Mouse (Mus musculus): ENCODE measurements around the gene Abcd2. TPM values are rescaled to one million over a fixed set of nuclear protein-coding genes. Genes with fewer than 3 reads are reported as not detected.

Abcd2 gene
- polyA plus RNA-seq, 1 experiment: 0.06 TPM

DNA sequence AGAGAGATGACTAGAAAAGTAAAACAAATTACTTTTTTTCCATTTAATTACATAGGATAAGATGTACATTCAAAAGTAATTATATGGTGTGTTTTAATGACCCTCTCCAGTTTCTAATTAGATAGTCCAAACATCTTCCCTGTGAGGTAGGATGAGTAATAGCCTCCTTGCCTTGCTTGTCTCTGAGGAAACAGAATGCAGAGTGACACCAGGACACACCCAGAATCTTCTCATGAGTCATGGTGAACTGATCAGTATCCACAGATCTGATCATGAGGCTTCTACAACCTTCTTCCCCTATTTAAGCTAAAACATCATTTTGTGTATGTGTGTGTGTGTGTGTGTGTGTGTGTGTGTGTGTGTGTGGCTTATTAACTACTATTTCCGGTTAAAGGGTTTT, 87.3 kb downstream of the Abcd2 start:
- no peaks in the 10 kb centered on the region for H3K36me3 ChIP-seq (ENCODE audit: control insufficient read depth, insufficient read depth, low read length)
- no peak overlapping the region for H3K4me3 ChIP-seq (ENCODE audit: low read depth, low read length)
- no peak overlapping the region for H3K27ac ChIP-seq (ENCODE audit: insufficient read depth, low read depth, low read length)
- no peaks in the 10 kb centered on the region for H3K4me1 ChIP-seq (ENCODE audit: control insufficient read depth, insufficient read depth, insufficient read length, low read length)
- no peaks in the 10 kb centered on the region for H3K27me3 ChIP-seq (ENCODE audit: control insufficient read depth, insufficient read depth, low read length)
- TF ChIP-seq POLR2A (IDR thresholded peaks at IDR 0.05; ENCODE audit: low read depth, low read length): no peak
- WGBS: 66% methylated on average over 1 of the region's 1 CpGs

DNA sequence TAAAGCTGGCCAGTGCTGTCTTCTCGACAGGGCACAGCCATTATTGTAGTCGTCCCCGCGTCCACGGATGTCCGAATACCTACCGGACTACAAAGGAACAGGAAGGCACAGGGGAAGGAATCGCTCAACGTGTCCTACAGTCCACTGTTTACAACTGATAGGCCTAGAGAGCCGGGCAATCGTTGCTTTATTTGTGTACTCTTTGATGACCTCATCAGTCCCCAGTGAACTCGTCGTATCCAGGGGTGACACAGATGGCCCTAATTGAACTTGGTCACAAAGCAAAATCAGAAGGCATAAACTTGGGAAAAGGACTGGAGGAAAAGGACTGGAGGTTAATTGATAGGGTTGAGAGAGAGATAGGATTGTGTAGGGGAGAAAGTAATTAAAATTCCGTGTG, 87.8 kb downstream of the Abcd2 start:
- Histone ChIP-seq H3K27me3 (ENCODE audit: control insufficient read depth, insufficient read depth, low read length) (no peaks in the 10 kb centered on the region), H3K27ac (ENCODE audit: insufficient read depth, low read depth, low read length) (no peak overlapping the region), H3K36me3 (ENCODE audit: control insufficient read depth, insufficient read depth, low read length) (no peaks in the 10 kb centered on the region), H3K4me3 (ENCODE audit: low read depth, low read length) (no peak overlapping the region), H3K4me1 (ENCODE audit: control insufficient read depth, insufficient read depth, insufficient read length, low read length) (no peaks in the 10 kb centered on the region)
- WGBS: 42% methylated on average over 14 of the region's 14 CpGs
- TF ChIP-seq CTCF (IDR thresholded peaks at IDR 0.05; ENCODE audit: extremely low read depth, insufficient read length, insufficient replicate concordance, low read depth, low read length): no peak
- no peak for TF ChIP-seq POLR2A (IDR thresholded peaks at IDR 0.05; ENCODE audit: low read depth, low read length)

DNA sequence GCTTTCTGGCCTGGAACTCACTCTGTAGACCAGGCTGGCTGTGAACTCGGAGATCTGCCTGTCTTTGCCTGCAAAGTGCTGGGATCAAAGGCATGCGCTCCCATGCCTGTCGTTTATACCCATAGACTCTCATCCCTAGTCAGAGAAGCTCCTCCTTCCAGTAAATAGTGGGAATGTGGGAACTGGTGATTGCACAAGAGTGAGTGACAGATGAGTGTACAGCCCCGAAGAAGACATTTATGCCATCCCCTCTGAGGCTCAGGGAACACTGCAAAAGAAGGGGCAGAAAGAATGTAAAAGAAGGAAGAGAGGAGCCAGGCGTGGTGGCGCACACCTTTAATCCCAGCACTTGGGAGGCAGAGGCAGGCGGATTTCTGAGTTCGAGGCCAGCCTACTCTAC, 88.3 kb downstream of the Abcd2 start:
- no peak for TF ChIP-seq POLR2A (IDR thresholded peaks at IDR 0.05; ENCODE audit: low read depth, low read length)
- no peaks in the 10 kb centered on the region for H3K27me3 ChIP-seq (ENCODE audit: control insufficient read depth, insufficient read depth, low read length)
- H3K36me3 ChIP-seq (ENCODE audit: control insufficient read depth, insufficient read depth, low read length): no peaks in the 10 kb centered on the region
- WGBS: 87% methylated on average over 8 of the region's 8 CpGs
- no peak overlapping the region for H3K27ac ChIP-seq (ENCODE audit: insufficient read depth, low read depth, low read length)
- no peak overlapping the region for H3K4me3 ChIP-seq (ENCODE audit: low read depth, low read length)
- H3K4me1 ChIP-seq (ENCODE audit: control insufficient read depth, insufficient read depth, insufficient read length, low read length): no peaks in the 10 kb centered on the region

DNA sequence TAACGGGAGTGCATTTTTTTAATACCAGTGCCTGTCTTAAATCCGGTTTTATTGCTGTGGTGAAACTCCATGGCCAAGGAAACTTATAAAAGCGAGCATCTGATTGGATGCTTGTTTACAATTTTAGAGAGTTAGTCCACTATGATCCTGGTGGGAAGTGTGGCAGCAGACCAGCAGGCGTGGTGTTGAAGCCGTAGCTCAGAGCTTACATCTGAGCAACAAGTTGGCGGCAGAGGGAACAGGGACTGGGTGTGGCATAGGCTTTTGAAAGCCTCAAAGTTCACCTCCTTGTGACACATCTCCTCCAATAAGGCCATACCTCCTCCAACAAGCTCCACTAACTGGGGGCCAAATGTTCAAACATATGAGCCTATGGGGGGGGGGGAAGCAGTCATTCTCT, 95.0 kb downstream of the Abcd2 start:
- Histone ChIP-seq H3K4me1 (ENCODE audit: control insufficient read depth, insufficient read depth, insufficient read length, low read length) (no peaks in the 10 kb centered on the region), H3K27me3 (ENCODE audit: control insufficient read depth, insufficient read depth, low read length) (no peaks in the 10 kb centered on the region), H3K4me3 (ENCODE audit: low read depth, low read length) (no peak overlapping the region), H3K36me3 (ENCODE audit: control insufficient read depth, insufficient read depth, low read length) (no peaks in the 10 kb centered on the region), H3K27ac (ENCODE audit: insufficient read depth, low read depth, low read length) (no peak overlapping the region)
- TF ChIP-seq CTCF (IDR thresholded peaks at IDR 0.05; ENCODE audit: extremely low read depth, insufficient read length, insufficient replicate concordance, low read depth, low read length): no peak
- no peak for TF ChIP-seq POLR2A (IDR thresholded peaks at IDR 0.05; ENCODE audit: low read depth, low read length)
- 61% methylated on average over 6 of the region's 6 CpGs for WGBS

Other genes with a start within 250 kb of the Abcd2 start
- gene Kif21a, start 141.9 kb downstream of the Abcd2 start, polyA plus RNA-seq (2012; rRNA removed): 1.6 and 2.7 TPM in 2 replicates
- not detected in 2 replicates for gene CN725425, start 7.7 kb upstream of the Abcd2 start, polyA plus RNA-seq (2012; rRNA removed)